Mouse (Mus musculus): ENCODE results near the gene Dcbld2. TPM values are rescaled to one million over a fixed set of nuclear protein-coding genes. Genes with fewer than 3 reads are reported as not detected.

Dcbld2 gene
- total and polyA plus RNA-seq, 2 experiments, result 1.1 to 1.9 TPM

DNA sequence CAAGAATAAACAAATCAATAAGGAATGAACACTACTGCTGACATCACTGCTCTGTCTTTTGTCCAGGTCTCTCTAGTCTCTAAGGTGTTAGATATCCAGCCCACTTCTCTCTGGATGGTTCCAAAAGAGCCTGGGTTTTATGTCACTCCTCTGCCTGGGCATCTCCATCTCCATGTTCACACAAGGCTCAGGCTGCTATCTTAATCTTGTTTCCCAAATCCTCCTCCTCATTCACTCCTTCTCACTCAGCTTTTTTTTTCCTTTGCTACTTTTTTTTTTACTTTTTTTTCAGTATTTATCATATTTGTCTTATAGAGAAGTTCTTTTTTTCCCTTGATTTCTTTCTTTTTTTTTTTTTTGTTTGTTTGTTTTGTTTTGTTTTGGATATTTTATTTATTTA lies 96.7 kb downstream of the Dcbld2 start:
- no peak for DNase-seq (ENCODE audit: extremely low read depth, low read depth, low spot score)
- H3K79me2 ChIP-seq (ENCODE audit: control insufficient read depth, insufficient read depth, low read length), result no peaks in the 10 kb centered on the region
- no peak for TF ChIP-seq POLR2A (IDR thresholded peaks at IDR 0.05; ENCODE audit: extremely low read depth, insufficient read depth, low read length)
- TF ChIP-seq CTCF (IDR thresholded peaks at IDR 0.05; ENCODE audit: low read depth, low read length), result no peak
- no peak overlapping the region for H3K27ac ChIP-seq (replicated peaks; ENCODE audit: insufficient read depth, low read depth, low read length)
- H3K9ac ChIP-seq (ENCODE audit: low read depth, low read length), result no peak overlapping the region
- no peaks in the 10 kb centered on the region for H3K27me3 ChIP-seq (ENCODE audit: control insufficient read depth, insufficient read depth, low read length)
- no peak overlapping the region for H3K4me3 ChIP-seq (ENCODE audit: insufficient read depth, low read depth, low read length)
- H3K4me1 ChIP-seq (ENCODE audit: control insufficient read depth, insufficient read depth, low read length), result peaks cover 2% of the 10 kb centered on the region; the same call in 1 of the 2 replicates
- no peaks in the 10 kb centered on the region for H3K36me3 ChIP-seq (ENCODE audit: control insufficient read depth, insufficient read depth, low read length)

DNA sequence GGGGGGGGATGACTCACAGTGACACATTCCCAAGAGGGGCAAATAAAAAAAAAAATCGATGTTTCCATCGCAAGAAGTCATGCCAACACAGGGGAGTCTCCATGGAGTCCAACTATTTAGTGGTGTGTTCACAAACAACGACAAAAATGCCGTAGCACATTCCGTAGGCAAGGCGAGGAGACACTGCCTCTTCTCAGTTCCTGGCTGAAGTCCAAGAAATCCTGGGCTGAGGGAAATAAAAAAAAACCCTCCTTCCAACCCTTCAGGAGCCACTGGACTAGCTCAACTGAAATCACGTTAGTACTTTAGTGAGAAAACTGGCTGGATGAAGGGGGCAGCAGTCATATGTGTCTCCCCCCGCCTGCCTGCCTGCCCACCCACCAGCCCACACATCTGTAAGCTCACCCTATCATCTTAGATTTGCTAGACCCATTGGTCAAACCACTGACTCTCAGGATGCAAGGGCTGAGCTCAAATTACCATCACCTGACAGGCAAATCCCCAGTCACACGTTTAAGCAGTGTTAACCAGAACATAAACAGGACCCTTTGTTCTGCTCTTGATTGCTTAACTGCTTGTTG lies 104.0 kb downstream of the Dcbld2 start:
- Histone ChIP-seq H3K27ac (replicated peaks; ENCODE audit: insufficient read depth, low read depth, low read length) (peak overlapping the region; percentile 27), H3K4me3 (ENCODE audit: insufficient read depth, low read depth, low read length) (no peak overlapping the region), H3K4me1 (ENCODE audit: control insufficient read depth, insufficient read depth, low read length) (no peaks in the 10 kb centered on the region; the same call in 1 of the 2 replicates), H3K9ac (ENCODE audit: low read depth, low read length) (no peak overlapping the region; the same call in 1 of the 2 replicates), H3K36me3 (ENCODE audit: control insufficient read depth, insufficient read depth, low read length) (no peaks in the 10 kb centered on the region), H3K79me2 (ENCODE audit: control insufficient read depth, insufficient read depth, low read length) (no peaks in the 10 kb centered on the region; the same call in 1 of the 2 replicates), H3K27me3 (ENCODE audit: control insufficient read depth, insufficient read depth, low read length) (no peaks in the 10 kb centered on the region)
- DNase-seq (ENCODE audit: extremely low read depth, low read depth, low spot score), result no peak
- WGBS, result 49% methylated on average over 9 of the region's 9 CpGs
- TF ChIP-seq CTCF (IDR thresholded peaks at IDR 0.05; ENCODE audit: low read depth, low read length) (no peak), POLR2A (IDR thresholded peaks at IDR 0.05; ENCODE audit: extremely low read depth, insufficient read depth, low read length) (no peak)

DNA sequence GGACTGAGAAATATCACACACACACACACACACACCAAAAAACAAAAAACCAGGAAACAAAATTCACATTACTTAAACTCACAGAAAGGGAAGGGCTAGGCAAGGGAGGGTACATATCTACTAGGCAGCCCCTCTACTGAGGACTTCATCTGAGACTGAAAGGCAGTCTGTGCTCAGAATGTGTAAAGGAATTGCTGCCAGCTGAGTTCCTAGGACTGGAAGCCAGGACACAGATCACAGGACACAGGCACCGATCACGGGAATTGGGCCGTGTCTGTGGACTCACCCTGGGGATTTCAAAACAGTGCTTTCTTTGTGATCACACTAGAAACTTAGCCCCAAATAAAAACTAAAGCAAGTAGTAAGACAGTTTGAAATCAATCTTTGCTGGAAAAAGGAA lies 104.6 kb downstream of the Dcbld2 start:
- Histone ChIP-seq H3K27ac (replicated peaks; ENCODE audit: insufficient read depth, low read depth, low read length) (no peak overlapping the region; the same call in 1 of the 2 replicates), H3K36me3 (ENCODE audit: control insufficient read depth, insufficient read depth, low read length) (no peaks in the 10 kb centered on the region), H3K9ac (ENCODE audit: low read depth, low read length) (no peak overlapping the region), H3K4me1 (ENCODE audit: control insufficient read depth, insufficient read depth, low read length) (no peaks in the 10 kb centered on the region; the same call in 1 of the 2 replicates), H3K4me3 (ENCODE audit: insufficient read depth, low read depth, low read length) (no peak overlapping the region), H3K79me2 (ENCODE audit: control insufficient read depth, insufficient read depth, low read length) (no peaks in the 10 kb centered on the region; the same call in 1 of the 2 replicates), H3K27me3 (ENCODE audit: control insufficient read depth, insufficient read depth, low read length) (no peaks in the 10 kb centered on the region)
- WGBS, result 66% methylated on average over 3 of the region's 3 CpGs
- DNase-seq (ENCODE audit: extremely low read depth, low read depth, low spot score), result peak; percentile 60
- TF ChIP-seq CTCF (IDR thresholded peaks at IDR 0.05; ENCODE audit: low read depth, low read length), result no peak
- TF ChIP-seq POLR2A (IDR thresholded peaks at IDR 0.05; ENCODE audit: extremely low read depth, insufficient read depth, low read length), result no peak

DNA sequence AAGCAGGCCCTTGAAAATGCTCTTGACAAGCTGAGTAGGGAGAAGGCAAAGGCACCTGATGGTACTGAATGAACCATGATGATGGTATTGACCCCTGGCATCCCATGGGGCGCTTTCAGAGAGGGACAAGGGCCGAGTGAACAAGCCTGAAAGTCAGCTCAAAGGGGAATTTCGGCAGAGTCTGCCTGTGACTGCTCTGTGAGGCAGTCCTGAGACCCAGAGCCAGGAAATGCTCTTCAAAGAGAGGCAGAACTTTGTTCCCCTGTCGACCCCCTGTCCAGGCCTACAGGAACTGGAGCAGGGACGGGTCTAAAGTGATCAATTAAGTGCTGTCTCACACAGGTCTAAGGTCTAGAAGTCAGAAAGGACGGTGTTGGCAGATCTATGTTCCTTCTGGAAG lies 105.5 kb downstream of the Dcbld2 start:
- Histone ChIP-seq H3K79me2 (ENCODE audit: control insufficient read depth, insufficient read depth, low read length) (no peaks in the 10 kb centered on the region; the same call in 1 of the 2 replicates), H3K27ac (replicated peaks; ENCODE audit: insufficient read depth, low read depth, low read length) (peak overlapping the region; percentile 57), H3K36me3 (ENCODE audit: control insufficient read depth, insufficient read depth, low read length) (no peaks in the 10 kb centered on the region), H3K4me1 (ENCODE audit: control insufficient read depth, insufficient read depth, low read length) (no peaks in the 10 kb centered on the region; the same call in 1 of the 2 replicates), H3K27me3 (ENCODE audit: control insufficient read depth, insufficient read depth, low read length) (no peaks in the 10 kb centered on the region), H3K4me3 (ENCODE audit: insufficient read depth, low read depth, low read length) (no peak overlapping the region), H3K9ac (ENCODE audit: low read depth, low read length) (no peak overlapping the region)
- peak; percentile 29 for DNase-seq (ENCODE audit: extremely low read depth, low read depth, low spot score)
- no peak for TF ChIP-seq POLR2A (IDR thresholded peaks at IDR 0.05; ENCODE audit: extremely low read depth, insufficient read depth, low read length)
- no peak for TF ChIP-seq CTCF (IDR thresholded peaks at IDR 0.05; ENCODE audit: low read depth, low read length)
- WGBS, result 49% methylated on average over 6 of the region's 6 CpGs

DNA sequence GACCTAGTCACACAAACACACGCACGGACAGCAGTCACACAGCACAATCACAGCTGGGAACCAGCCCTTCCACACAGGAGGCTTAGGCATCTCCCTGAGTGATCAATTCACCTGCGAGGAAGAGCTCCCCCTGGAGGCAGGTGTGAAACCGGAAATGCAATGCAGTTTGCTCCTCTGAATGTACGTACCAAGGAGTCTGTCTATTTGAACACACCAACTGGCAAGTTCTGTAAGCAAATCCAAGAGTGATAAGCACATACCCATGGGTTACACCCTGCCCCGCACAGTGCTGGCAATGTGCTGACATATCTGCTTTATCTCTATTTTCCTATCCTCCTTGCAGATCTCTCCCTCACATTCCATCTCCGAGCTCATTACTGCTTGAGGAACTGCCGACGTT lies 106.3 kb downstream of the Dcbld2 start:
- no peaks in the 10 kb centered on the region; the same call in 1 of the 2 replicates for H3K79me2 ChIP-seq (ENCODE audit: control insufficient read depth, insufficient read depth, low read length)
- no peak overlapping the region for H3K27ac ChIP-seq (replicated peaks; ENCODE audit: insufficient read depth, low read depth, low read length)
- H3K4me1 ChIP-seq (ENCODE audit: control insufficient read depth, insufficient read depth, low read length), result no peaks in the 10 kb centered on the region; the same call in 1 of the 2 replicates
- no peaks in the 10 kb centered on the region for H3K36me3 ChIP-seq (ENCODE audit: control insufficient read depth, insufficient read depth, low read length)
- TF ChIP-seq CTCF (IDR thresholded peaks at IDR 0.05; ENCODE audit: low read depth, low read length) (peak; percentile 80), POLR2A (IDR thresholded peaks at IDR 0.05; ENCODE audit: extremely low read depth, insufficient read depth, low read length) (no peak)
- WGBS, result 83% methylated on average over 9 of the region's 9 CpGs
- H3K4me3 ChIP-seq (ENCODE audit: insufficient read depth, low read depth, low read length), result no peak overlapping the region
- no peak for DNase-seq (ENCODE audit: extremely low read depth, low read depth, low spot score)
- H3K27me3 ChIP-seq (ENCODE audit: control insufficient read depth, insufficient read depth, low read length), result no peaks in the 10 kb centered on the region
- no peak overlapping the region for H3K9ac ChIP-seq (ENCODE audit: low read depth, low read length)

DNA sequence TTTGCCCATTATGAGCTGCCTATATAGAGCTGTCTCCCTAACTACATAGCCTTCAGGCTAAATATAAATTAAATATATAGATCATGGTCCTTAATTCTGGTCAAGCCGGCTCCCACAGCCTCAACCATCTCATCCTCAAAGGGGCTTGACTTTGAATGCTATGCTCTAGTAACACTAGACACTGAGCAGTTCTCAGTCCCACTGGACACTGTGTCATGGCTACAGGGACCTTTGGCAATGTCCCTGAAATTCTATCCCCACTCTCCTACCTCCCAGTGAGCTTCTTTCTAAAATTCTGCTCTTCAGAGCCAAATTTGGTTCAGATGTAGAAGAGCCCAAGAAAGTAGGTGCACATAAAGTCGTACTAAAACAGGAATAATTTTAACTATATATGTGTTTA lies 107.9 kb downstream of the Dcbld2 start:
- 99% methylated on average over 2 of the region's 2 CpGs for WGBS
- TF ChIP-seq POLR2A (IDR thresholded peaks at IDR 0.05; ENCODE audit: extremely low read depth, insufficient read depth, low read length) (no peak), CTCF (IDR thresholded peaks at IDR 0.05; ENCODE audit: low read depth, low read length) (no peak)

More for the DNA sequence above, 107.9 kb downstream of the Dcbld2 start:
- no peak overlapping the region for H3K4me3 ChIP-seq (ENCODE audit: insufficient read depth, low read depth, low read length)
- H3K9ac ChIP-seq (ENCODE audit: low read depth, low read length), result no peak overlapping the region
- no peaks in the 10 kb centered on the region for H3K36me3 ChIP-seq (ENCODE audit: control insufficient read depth, insufficient read depth, low read length)
- H3K27me3 ChIP-seq (ENCODE audit: control insufficient read depth, insufficient read depth, low read length), result no peaks in the 10 kb centered on the region
- H3K79me2 ChIP-seq (ENCODE audit: control insufficient read depth, insufficient read depth, low read length), result no peaks in the 10 kb centered on the region; the same call in 1 of the 2 replicates
- H3K4me1 ChIP-seq (ENCODE audit: control insufficient read depth, insufficient read depth, low read length), result no peaks in the 10 kb centered on the region; the same call in 1 of the 2 replicates
- no peak overlapping the region for H3K27ac ChIP-seq (replicated peaks; ENCODE audit: insufficient read depth, low read depth, low read length)
- no peak for DNase-seq (ENCODE audit: extremely low read depth, low read depth, low spot score)

Measured in liver, adult 2 months (tissue).